ENCODE assay signal across 14 mouse cellular contexts in genomic region chr3:153432053-153432816, GRCm38 (mm10).
DNase-seq lines count a peak whose midpoint lies in the region; ATAC-seq and TF ChIP-seq lines count a peak whose summit lies in the region.
"Had no signal": no experiment of that assay in that cellular context is flagged by ENCODE, and none has a peak within 500 bp of the region (broad histone marks: within the 10 kb centered on the region; RNA-seq: fewer than 3 reads in every experiment).

No protein-coding gene starts in this region.

- DNase-seq in frontal cortex, postnatal 14 days (ENCODE audit: low spot score in 2 of 2) = no peak
- peak; percentile 21 for DNase-seq in left cerebral cortex, postnatal 4 days
- DNase-seq in left cerebral cortex, adult 9 months (ENCODE audit: low spot score in 2 of 2) = no peak
- no peak for DNase-seq in embryonic facial prominence, embryonic 10.5 days (ENCODE audit: low spot score)
- DNase-seq in forebrain, postnatal 0 days = peak; percentile 63
- no peak for DNase-seq in thymus, postnatal 4 days
- DNase-seq: lung, postnatal 14 days; right cerebral cortex, postnatal 25 days had no signal

- ATAC-seq in frontal cortex, adult (ENCODE audit: low TSS enrichment) = peak; percentile 56
- peak; percentile 85 for ATAC-seq in forebrain, postnatal 0 days
- ATAC-seq: intestine, embryonic 16.5 days had no signal

- H3K9ac ChIP-seq in forebrain, postnatal 0 days = no peak overlapping the region
- H3K9ac ChIP-seq: heart, embryonic 12.5 days; limb, embryonic 15.5 days had no signal

- WGBS in embryonic facial prominence, embryonic 10.5 days = 88% methylated on average over 6 of the region's 6 CpGs
- 38% methylated on average over 6 of the region's 6 CpGs for WGBS in forebrain, postnatal 0 days

- intact Hi-C loops in left cerebral cortex, postnatal 4 days (cut with DNase I) = no loop called here

- H3K27ac ChIP-seq in embryonic facial prominence, embryonic 10.5 days (replicated peaks) = peak overlapping the region; percentile 57; the same call in 1 of the 2 replicates
- peak overlapping the region; percentile 47; the same call in 1 of the 2 replicates for H3K27ac ChIP-seq in forebrain, postnatal 0 days (ENCODE audit: low read depth, low read length)
- H3K27ac ChIP-seq: limb, embryonic 15.5 days; stomach, postnatal 0 days had no signal

- H3K4me3 ChIP-seq in embryonic facial prominence, embryonic 10.5 days = no peak overlapping the region
- no peak overlapping the region for H3K4me3 ChIP-seq in forebrain, postnatal 0 days (ENCODE audit: low read depth, low read length)
- H3K4me3 ChIP-seq: erythroblast, embryonic 14.5 days; heart, embryonic 12.5 days; limb, embryonic 15.5 days had no signal

- H3K4me1 ChIP-seq in embryonic facial prominence, embryonic 10.5 days = peaks cover 15% of the 10 kb centered on the region
- H3K4me1 ChIP-seq in forebrain, postnatal 0 days (ENCODE audit: insufficient read depth) = 0 out of 2 replicates have a peak, but pooled peaks cover 14% of the 10 kb centered on the region
- H3K4me1 ChIP-seq: heart, embryonic 12.5 days; limb, embryonic 15.5 days had no signal

- no peaks in the 10 kb centered on the region for H3K9me3 ChIP-seq in embryonic facial prominence, embryonic 10.5 days
- H3K9me3 ChIP-seq in forebrain, postnatal 0 days (ENCODE audit: low read length) = no peaks in the 10 kb centered on the region
- H3K9me3 ChIP-seq: heart, embryonic 12.5 days; limb, embryonic 15.5 days had no signal

- H3K36me3 ChIP-seq in embryonic facial prominence, embryonic 10.5 days (replicated peaks) = no peaks in the 10 kb centered on the region
- H3K36me3 ChIP-seq in forebrain, postnatal 0 days (ENCODE audit: insufficient read depth) = no peaks in the 10 kb centered on the region
- H3K36me3 ChIP-seq: heart, embryonic 12.5 days; limb, embryonic 15.5 days had no signal

- H3K27me3 ChIP-seq in embryonic facial prominence, embryonic 10.5 days (replicated peaks; ENCODE audit: low read depth, poor library complexity, severe bottlenecking) = no peaks in the 10 kb centered on the region
- no peaks in the 10 kb centered on the region for H3K27me3 ChIP-seq in forebrain, postnatal 0 days (ENCODE audit: insufficient read depth, low read length)
- H3K27me3 ChIP-seq: heart, embryonic 12.5 days; limb, embryonic 15.5 days had no signal

- H3K4me2 ChIP-seq in forebrain, postnatal 0 days (ENCODE audit: low read depth) = no peak overlapping the region
- H3K4me2 ChIP-seq: heart, embryonic 12.5 days; limb, embryonic 15.5 days had no signal

- TF ChIP-seq CTCF in forebrain, postnatal 0 days (IDR thresholded peaks at IDR 0.05; ENCODE audit: low read depth) = no peak

Comparison
In these comparisons a context has a peak if more than half of its experiments do, and no peak if none do; other contexts are left out.
1. DNase-seq: peak in left cerebral cortex, postnatal 4 days (single experiment) and forebrain, postnatal 0 days (single experiment); none in frontal cortex, postnatal 14 days (0 of 2), left cerebral cortex, adult 9 months (0 of 2), embryonic facial prominence, embryonic 10.5 days (single experiment) and thymus, postnatal 4 days (single experiment).